Mouse (Mus musculus) lung, postnatal 0 days (tissue): ENCODE measurements at regions not wholly inside any gene's neighbourhood (a gene's known extent, or its start where the extent isn't known, plus 50 kb on each side); places are given as distances from the start of the nearest gene placed in this dataset.

Source experiments
- CTCF ChIP-seq: IDR thresholded peaks from 2 replicates; pipeline ENCODE4 v1.5.1; 2016; ENCODE audit warnings: antibody characterized with exemption, mild to moderate bottlenecking
- EP300 ChIP-seq: IDR thresholded peaks from 2 replicates; pipeline ENCODE4 v1.6.1; 2016; ENCODE audit warnings: antibody characterized with exemption, mild to moderate bottlenecking, control low read depth

- TF ChIP-seq CTCF (no peak), EP300 (no peak)
Observed at GRCm38 (mm10) chr16:54894661-54895060, 403.1 kb downstream of the Zpld1 start.
